Mouse (Mus musculus): ENCODE measurements around the gene Apba2. TPM values are rescaled to one million over a fixed set of nuclear protein-coding genes. Genes with fewer than 3 reads are reported as not detected.
A peak's percentile ranks its signal among the peaks of the same experiment; 100 is the strongest.

Gene Apba2
- polyA plus RNA-seq, 1 experiment from 2014 or later, result 5.4 TPM

GRCm38 (mm10) chr7:64754161-64754560 is 252.7 kb downstream of the Apba2 start:
- Histone ChIP-seq H3K36me3 (no peaks in the 10 kb centered on the region), H3K27me3 (no peaks in the 10 kb centered on the region), H3K9ac (no peak overlapping the region), H3K4me1 (0 out of 2 replicates have a peak, but pooled peaks cover 6% of the 10 kb centered on the region), H3K4me3 (replicated peaks) (no peak overlapping the region), H3K27ac (no peak overlapping the region), H3K9me3 (replicated peaks) (no peaks in the 10 kb centered on the region), H3K4me2 (no peak overlapping the region)
- ATAC-seq (replicated peaks; ENCODE audit: low FRiP score), result peak; percentile 23; the same call in 1 of the 2 replicates
- WGBS, result 30% methylated on average over 7 of the region's 7 CpGs

- no peaks in the 10 kb centered on the region for H3K36me3 ChIP-seq
- H3K4me3 ChIP-seq (replicated peaks), result no peak overlapping the region
- 0 out of 2 replicates have a peak, but pooled peaks cover 6% of the 10 kb centered on the region for H3K4me1 ChIP-seq
- no peak overlapping the region for H3K27ac ChIP-seq
- WGBS, result 85% methylated on average over 7 of the region's 7 CpGs
- no peaks in the 10 kb centered on the region for H3K9me3 ChIP-seq (replicated peaks)
- H3K4me2 ChIP-seq, result no peak overlapping the region
- no peak for ATAC-seq (replicated peaks; ENCODE audit: low FRiP score)
- no peaks in the 10 kb centered on the region for H3K27me3 ChIP-seq
- H3K9ac ChIP-seq, result no peak overlapping the region
Observed at GRCm38 (mm10) chr7:64755141-64755540, 253.6 kb downstream of the Apba2 start.

- no peaks in the 10 kb centered on the region for H3K4me1 ChIP-seq
- no peak overlapping the region for H3K27ac ChIP-seq
- H3K4me2 ChIP-seq, result no peak overlapping the region
- no peak overlapping the region for H3K9ac ChIP-seq
- no peaks in the 10 kb centered on the region for H3K36me3 ChIP-seq
- ATAC-seq (replicated peaks; ENCODE audit: low FRiP score), result no peak
- 87% methylated on average over 3 of the region's 3 CpGs for WGBS
- H3K27me3 ChIP-seq, result no peaks in the 10 kb centered on the region
- no peaks in the 10 kb centered on the region for H3K9me3 ChIP-seq (replicated peaks)
- no peak overlapping the region for H3K4me3 ChIP-seq (replicated peaks)
Observed at GRCm38 (mm10) chr7:64765595-64765994, 264.1 kb downstream of the Apba2 start.

GRCm38 (mm10) chr7:64769768-64770167 is 268.3 kb downstream of the Apba2 start:
- Histone ChIP-seq H3K9me3 (replicated peaks) (no peaks in the 10 kb centered on the region), H3K27me3 (no peaks in the 10 kb centered on the region), H3K36me3 (no peaks in the 10 kb centered on the region), H3K27ac (no peak overlapping the region), H3K9ac (no peak overlapping the region), H3K4me1 (0 out of 2 replicates have a peak, but pooled peaks cover 6% of the 10 kb centered on the region), H3K4me2 (no peak overlapping the region), H3K4me3 (replicated peaks) (no peak overlapping the region)
- WGBS, result 64% methylated on average over 7 of the region's 7 CpGs
- ATAC-seq (replicated peaks; ENCODE audit: low FRiP score), result no peak

GRCm38 (mm10) chr7:64770779-64771390 is 269.4 kb downstream of the Apba2 start:
- H3K9me3 ChIP-seq (replicated peaks), result no peaks in the 10 kb centered on the region
- 0 out of 2 replicates have a peak, but pooled peaks cover 6% of the 10 kb centered on the region for H3K4me1 ChIP-seq
- peak overlapping the region; percentile 53 for H3K4me2 ChIP-seq
- H3K27me3 ChIP-seq, result no peaks in the 10 kb centered on the region
- peak; percentile 84 for ATAC-seq (replicated peaks; ENCODE audit: low FRiP score)
- peak overlapping the region; percentile 33 for H3K4me3 ChIP-seq (replicated peaks)
- 49% methylated on average over 8 of the region's 8 CpGs for WGBS
- H3K9ac ChIP-seq, result no peak overlapping the region
- no peaks in the 10 kb centered on the region for H3K36me3 ChIP-seq
- H3K27ac ChIP-seq, result peak overlapping the region; percentile 57; the same call in 1 of the 2 replicates

- ATAC-seq (replicated peaks; ENCODE audit: low FRiP score), result no peak
- no peaks in the 10 kb centered on the region for H3K9me3 ChIP-seq (replicated peaks)
Observed at GRCm38 (mm10) chr7:64773465-64773864, 272.0 kb downstream of the Apba2 start.

GRCm38 (mm10) chr7:64776708-64777489 is 275.4 kb downstream of the Apba2 start:
- no peak overlapping the region for H3K4me2 ChIP-seq

More at GRCm38 (mm10) chr7:64773465-64773864, 272.0 kb downstream of the Apba2 start:
- H3K27me3 ChIP-seq, result no peaks in the 10 kb centered on the region
- H3K4me3 ChIP-seq (replicated peaks), result no peak overlapping the region
- H3K9ac ChIP-seq, result no peak overlapping the region
- H3K27ac ChIP-seq, result no peak overlapping the region
- no peak overlapping the region for H3K4me2 ChIP-seq
- 0 out of 2 replicates have a peak, but pooled peaks cover 6% of the 10 kb centered on the region for H3K4me1 ChIP-seq
- WGBS, result 54% methylated on average over 10 of the region's 10 CpGs
- H3K36me3 ChIP-seq, result no peaks in the 10 kb centered on the region

GRCm38 (mm10) chr7:64779501-64779900 is 278.0 kb downstream of the Apba2 start:
- Histone ChIP-seq H3K4me2 (no peak overlapping the region), H3K4me1 (no peaks in the 10 kb centered on the region)
- no peak for ATAC-seq (replicated peaks; ENCODE audit: low FRiP score)

More at GRCm38 (mm10) chr7:64776708-64777489, 275.4 kb downstream of the Apba2 start:
- Histone ChIP-seq H3K4me1 (no peaks in the 10 kb centered on the region), H3K4me3 (replicated peaks) (no peak overlapping the region), H3K36me3 (no peaks in the 10 kb centered on the region), H3K9ac (no peak overlapping the region), H3K27ac (no peak overlapping the region), H3K27me3 (no peaks in the 10 kb centered on the region), H3K9me3 (replicated peaks) (no peaks in the 10 kb centered on the region)
- ATAC-seq (replicated peaks; ENCODE audit: low FRiP score), result no peak
- 84% methylated on average over 13 of the region's 13 CpGs for WGBS

GRCm38 (mm10) chr7:64785040-64785439 is 283.5 kb downstream of the Apba2 start:
- 68% methylated on average over 3 of the region's 3 CpGs for WGBS
- H3K36me3 ChIP-seq, result no peaks in the 10 kb centered on the region
- H3K9me3 ChIP-seq (replicated peaks), result no peaks in the 10 kb centered on the region
- no peak overlapping the region for H3K4me2 ChIP-seq
- no peak overlapping the region for H3K27ac ChIP-seq
- no peak overlapping the region for H3K4me3 ChIP-seq (replicated peaks)
- no peaks in the 10 kb centered on the region for H3K27me3 ChIP-seq
- no peak for ATAC-seq (replicated peaks; ENCODE audit: low FRiP score)
- no peak overlapping the region for H3K9ac ChIP-seq
- no peaks in the 10 kb centered on the region for H3K4me1 ChIP-seq

More at GRCm38 (mm10) chr7:64779501-64779900, 278.0 kb downstream of the Apba2 start:
- H3K9ac ChIP-seq, result no peak overlapping the region
- no peaks in the 10 kb centered on the region for H3K27me3 ChIP-seq
- H3K27ac ChIP-seq, result no peak overlapping the region
- no peaks in the 10 kb centered on the region for H3K9me3 ChIP-seq (replicated peaks)
- H3K36me3 ChIP-seq, result no peaks in the 10 kb centered on the region
- H3K4me3 ChIP-seq (replicated peaks), result no peak overlapping the region
- WGBS, result 81% methylated on average over 4 of the region's 4 CpGs

GRCm38 (mm10) chr7:64791145-64791544 is 289.6 kb downstream of the Apba2 start:
- H3K4me1 ChIP-seq, result no peaks in the 10 kb centered on the region
- H3K9me3 ChIP-seq (replicated peaks), result no peaks in the 10 kb centered on the region
- ATAC-seq (replicated peaks; ENCODE audit: low FRiP score), result no peak
- 82% methylated on average over 9 of the region's 9 CpGs for WGBS
- no peak overlapping the region for H3K27ac ChIP-seq
- no peaks in the 10 kb centered on the region for H3K27me3 ChIP-seq
- no peak overlapping the region for H3K4me2 ChIP-seq
- no peak overlapping the region for H3K9ac ChIP-seq
- no peak overlapping the region for H3K4me3 ChIP-seq (replicated peaks)
- no peaks in the 10 kb centered on the region for H3K36me3 ChIP-seq

GRCm38 (mm10) chr7:64792031-64792430 is 290.5 kb downstream of the Apba2 start:
- Histone ChIP-seq H3K9ac (no peak overlapping the region), H3K27me3 (no peaks in the 10 kb centered on the region), H3K4me2 (no peak overlapping the region), H3K36me3 (no peaks in the 10 kb centered on the region), H3K9me3 (replicated peaks) (no peaks in the 10 kb centered on the region), H3K4me3 (replicated peaks) (no peak overlapping the region), H3K27ac (no peak overlapping the region), H3K4me1 (no peaks in the 10 kb centered on the region)
- ATAC-seq (replicated peaks; ENCODE audit: low FRiP score), result no peak
- WGBS, result 48% methylated on average over 8 of the region's 8 CpGs

- no peak overlapping the region for H3K4me2 ChIP-seq
- H3K27ac ChIP-seq, result no peak overlapping the region
- H3K36me3 ChIP-seq, result no peaks in the 10 kb centered on the region
- no peaks in the 10 kb centered on the region for H3K9me3 ChIP-seq (replicated peaks)
- H3K27me3 ChIP-seq, result no peaks in the 10 kb centered on the region
- 84% methylated on average over 6 of the region's 6 CpGs for WGBS
- H3K4me3 ChIP-seq (replicated peaks), result no peak overlapping the region
- H3K4me1 ChIP-seq, result no peaks in the 10 kb centered on the region
- no peak overlapping the region for H3K9ac ChIP-seq
- ATAC-seq (replicated peaks; ENCODE audit: low FRiP score), result no peak
Observed at GRCm38 (mm10) chr7:64795554-64795953, 294.0 kb downstream of the Apba2 start.

All from kidney, embryonic 15.5 days (tissue).